Mouse (Mus musculus) forebrain, embryonic 14.5 days (tissue): ENCODE measurements at regions not wholly inside any gene's neighbourhood (a gene's known extent, or its start where the extent isn't known, plus 50 kb on each side); places are given as distances from the start of the nearest gene placed in this dataset.

ENCODE experiments used
- ATAC-seq: fragments of 200-750 bp; cut with Nextera tagmentation; 2 replicates; pipeline ENCODE4 v1.8.0; 2017; ENCODE audit warnings: mild to moderate bottlenecking, moderate library complexity
- DNase-seq: peaks from one replicate; pipeline ENCODE4 v3.0.0-alpha.2; 2015; ENCODE audit warnings: low spot score
- H3K27ac ChIP-seq: fragments of 300-500 bp; sonication (generic); 2 replicates; pipeline ENCODE4 v1.5.1; 2014; ENCODE audit warnings: low read depth, mild to moderate bottlenecking, control low read depth, low read length, moderate library complexity
- H3K27me3 ChIP-seq: fragments of 300-500 bp; sonication (generic); replicated peaks from 2 replicates; pipeline ENCODE4 v1.6.1; 2014; ENCODE audit warnings: low read length, control low read depth, mixed read lengths; ENCODE audit not compliant: control insufficient read depth, insufficient read depth
- H3K36me3 ChIP-seq: fragments of 300-500 bp; sonication (generic); 2 replicates; pipeline ENCODE4 v1.6.1; 2014; ENCODE audit warnings: low read length, control low read depth; ENCODE audit not compliant: control insufficient read depth, insufficient read depth
- H3K4me1 ChIP-seq: fragments of 300-500 bp; sonication (generic); 2 replicates; pipeline ENCODE4 v1.6.1; 2014; ENCODE audit warnings: antibody characterized with exemption, low read length, control low read depth; ENCODE audit not compliant: control insufficient read depth, insufficient read depth
- H3K4me2 ChIP-seq: fragments of 300-500 bp; sonication (generic); 2 replicates; pipeline ENCODE4 v1.6.1; 2014; ENCODE audit warnings: mild to moderate bottlenecking, control low read depth, low read length
- H3K4me3 ChIP-seq: fragments of 300-500 bp; sonication (generic); 2 replicates; pipeline ENCODE4 v1.5.1; 2014; ENCODE audit warnings: low read depth, low read length, control low read depth
- H3K9ac ChIP-seq: fragments of 300-500 bp; sonication (generic); 2 replicates; pipeline ENCODE4 v1.6.1; 2014; ENCODE audit warnings: mild to moderate bottlenecking, low read length, control low read depth, moderate library complexity
- H3K9me3 ChIP-seq: fragments of 300-500 bp; sonication (generic); replicated peaks from 2 replicates; pipeline ENCODE4 v1.6.1; 2016; ENCODE audit warnings: low read length, control low read depth, mixed read lengths; ENCODE audit not compliant: control insufficient read depth
- WGBS: fragments of 180-500 bp; shearing (Covaris S2); extraction: QIAGEN DNeasy Blood & Tissue Kit; methylation state at CpG from one replicate; pipeline ENCODE4 v1.1.7; 2014; 5-methylcytosine and 5-hydroxymethylcytosine counted together

DNA sequence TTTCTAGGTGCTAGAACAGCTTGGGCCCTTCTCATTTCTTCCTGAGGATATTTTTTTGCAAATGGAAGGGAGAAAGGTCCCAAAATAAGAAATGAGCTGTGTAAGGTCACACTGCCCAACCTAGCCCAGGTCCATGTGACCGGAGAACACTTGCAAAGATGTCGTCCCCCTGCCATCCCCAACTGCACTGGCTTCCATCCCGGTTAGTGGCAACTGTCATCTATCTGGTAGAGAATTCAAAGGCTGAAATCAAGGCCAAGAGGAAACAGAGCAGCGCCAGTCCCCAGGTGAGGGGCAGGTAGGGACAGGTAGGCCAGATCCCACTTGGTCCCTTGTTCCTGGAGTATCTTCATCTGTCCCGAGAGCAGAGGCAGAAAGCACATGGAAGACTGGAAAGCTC, 60.2 kb upstream of the Zmiz1 start:
- ATAC-seq (no peak), DNase-seq (no peak)
- peaks cover 24% of the 10 kb centered on the region for H3K4me1 ChIP-seq
- H3K4me3 ChIP-seq = no peak overlapping the region
- H3K9ac ChIP-seq = no peak overlapping the region
- no peaks in the 10 kb centered on the region for H3K9me3 ChIP-seq
- H3K36me3 ChIP-seq = no peaks in the 10 kb centered on the region
- no peak overlapping the region for H3K4me2 ChIP-seq
- 86% methylated on average over 5 of the region's 5 CpGs for WGBS
- H3K27ac ChIP-seq = no peak overlapping the region
- H3K27me3 ChIP-seq = no peaks in the 10 kb centered on the region

DNA sequence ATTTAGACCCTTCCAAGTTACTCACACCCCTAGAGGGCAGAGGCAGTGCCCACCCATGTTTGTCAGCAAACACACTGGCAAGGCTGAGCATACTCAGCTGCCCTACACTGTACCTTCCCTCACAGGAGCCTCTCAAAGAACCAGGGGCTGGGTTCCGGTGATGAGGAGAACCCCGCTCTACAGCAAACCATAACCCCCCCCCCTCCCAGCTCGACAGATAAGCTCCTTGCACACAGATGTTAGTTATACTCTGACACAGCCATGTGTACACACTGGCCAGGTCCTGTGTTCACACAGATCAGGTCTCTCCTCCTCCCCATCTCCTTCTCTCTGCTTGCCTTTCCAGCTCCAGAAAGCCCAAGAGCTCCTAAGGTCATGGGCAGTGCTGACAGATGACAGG, 59.7 kb upstream of the Zmiz1 start:
- H3K27ac ChIP-seq = no peak overlapping the region
- H3K36me3 ChIP-seq = no peaks in the 10 kb centered on the region
- ATAC-seq (no peak), DNase-seq (no peak)
- H3K9ac ChIP-seq = no peak overlapping the region
- H3K4me2 ChIP-seq = no peak overlapping the region
- H3K9me3 ChIP-seq = no peaks in the 10 kb centered on the region
- H3K4me3 ChIP-seq = no peak overlapping the region
- peaks cover 24% of the 10 kb centered on the region for H3K4me1 ChIP-seq
- H3K27me3 ChIP-seq = no peaks in the 10 kb centered on the region
- WGBS = 82% methylated on average over 3 of the region's 3 CpGs

DNA sequence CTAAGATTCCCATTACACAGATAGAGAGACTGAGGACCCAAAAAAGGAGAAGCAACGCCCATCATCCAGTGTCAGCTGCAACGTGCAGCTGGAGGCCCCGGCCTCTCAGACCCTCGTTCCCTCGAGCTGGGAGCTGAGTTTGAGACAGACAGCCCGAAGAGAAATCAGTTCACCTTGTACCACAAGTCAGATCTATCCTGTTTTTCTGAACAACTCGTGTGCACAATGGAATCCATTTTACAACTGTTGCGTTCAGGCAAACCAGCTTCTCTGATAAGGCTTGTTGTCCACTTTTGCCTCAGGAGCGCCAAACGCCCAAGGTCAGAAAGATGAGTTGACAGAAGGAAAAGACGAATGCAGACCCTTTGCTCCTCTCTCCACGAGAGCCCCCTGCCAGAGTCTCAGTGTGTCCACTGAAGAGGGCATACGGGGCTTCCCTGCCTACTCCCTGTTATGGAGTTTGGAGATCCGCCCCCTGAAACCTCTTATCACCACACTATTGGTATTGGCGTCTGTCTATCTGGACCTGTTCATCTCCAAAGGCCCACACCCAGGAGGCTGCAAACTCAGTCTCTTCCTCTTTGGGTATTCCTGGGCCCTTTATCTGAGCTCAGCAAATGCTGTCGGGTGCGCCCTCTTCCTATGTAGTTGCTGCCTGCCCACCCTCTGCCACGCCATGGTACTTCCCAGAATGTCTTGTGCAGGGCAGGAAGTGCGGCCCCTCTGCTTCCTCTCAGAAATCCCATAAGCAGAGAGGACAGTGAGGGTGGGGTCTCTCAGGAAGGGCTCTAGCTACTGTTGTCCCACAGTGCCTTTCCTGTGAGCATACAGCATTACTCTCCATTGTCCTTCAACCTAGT, 57.7 kb upstream of the Zmiz1 start:
- Histone ChIP-seq H3K36me3 (no peaks in the 10 kb centered on the region), H3K4me1 (peaks cover 19% of the 10 kb centered on the region), H3K9ac (no peak overlapping the region), H3K4me2 (no peak overlapping the region), H3K27me3 (no peaks in the 10 kb centered on the region), H3K27ac (no peak overlapping the region), H3K4me3 (no peak overlapping the region), H3K9me3 (no peaks in the 10 kb centered on the region)
- DNase-seq (no peak), ATAC-seq (no peak)
- 92% methylated on average over 19 of the region's 19 CpGs for WGBS

DNA sequence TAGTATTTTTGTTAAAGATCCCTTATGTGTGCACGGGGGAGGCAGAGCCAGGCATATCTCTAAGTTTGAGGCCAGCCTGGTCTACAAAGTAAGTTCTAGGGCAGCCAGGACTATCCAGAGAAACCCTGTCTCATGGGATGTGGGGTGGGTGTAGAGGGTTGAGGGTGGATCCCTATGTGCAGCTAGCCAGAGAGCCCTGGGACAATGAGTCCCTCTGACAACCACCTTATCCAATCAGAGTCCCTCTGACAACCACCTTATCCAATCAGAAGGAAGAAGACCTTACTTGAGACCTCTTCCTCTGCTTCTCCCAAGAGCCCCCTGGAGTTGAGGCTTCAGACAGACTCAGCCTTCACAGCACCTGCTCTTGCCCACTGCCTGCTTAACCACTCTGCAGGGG, 56.6 kb upstream of the Zmiz1 start:
- ATAC-seq = no peak
- DNase-seq = no peak
- H3K9me3 ChIP-seq = no peaks in the 10 kb centered on the region
- H3K27me3 ChIP-seq = no peaks in the 10 kb centered on the region
- no peak overlapping the region for H3K27ac ChIP-seq
- no peak overlapping the region for H3K9ac ChIP-seq
- no peak overlapping the region for H3K4me2 ChIP-seq
- peaks cover 14% of the 10 kb centered on the region for H3K4me1 ChIP-seq
- no peak overlapping the region for H3K4me3 ChIP-seq
- 83% methylated on average over 1 of the region's 1 CpGs for WGBS
- H3K36me3 ChIP-seq = no peaks in the 10 kb centered on the region

DNA sequence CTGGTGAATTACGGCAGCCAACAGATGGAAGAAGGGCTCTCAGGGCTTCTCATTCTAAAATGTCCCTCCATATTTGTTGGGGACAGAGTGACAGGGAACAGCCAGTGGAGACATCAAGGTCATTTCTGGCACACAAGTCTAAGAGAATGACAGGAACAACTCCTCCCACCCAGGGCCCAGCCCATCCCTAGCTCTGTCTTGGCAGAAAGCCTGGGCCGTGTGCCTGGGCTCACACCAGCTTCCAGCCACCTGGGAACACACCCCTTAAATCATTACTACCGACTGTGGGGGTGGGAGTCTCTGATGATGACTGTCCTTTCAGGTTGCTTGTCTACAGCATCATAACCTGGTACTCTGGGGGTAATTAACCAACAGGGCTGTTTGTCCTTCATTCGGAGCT, 53.8 kb upstream of the Zmiz1 start:
- H3K9ac ChIP-seq = no peak overlapping the region
- no peak overlapping the region for H3K4me3 ChIP-seq
- H3K9me3 ChIP-seq = no peaks in the 10 kb centered on the region
- DNase-seq = peak; percentile 52
- H3K4me2 ChIP-seq = no peak overlapping the region
- no peak overlapping the region for H3K27ac ChIP-seq
- no peak for ATAC-seq
- H3K36me3 ChIP-seq = no peaks in the 10 kb centered on the region
- 53% methylated on average over 4 of the region's 4 CpGs for WGBS
- H3K4me1 ChIP-seq = 0 out of 2 replicates have a peak, but pooled peaks cover 5% of the 10 kb centered on the region
- H3K27me3 ChIP-seq = no peaks in the 10 kb centered on the region

DNA sequence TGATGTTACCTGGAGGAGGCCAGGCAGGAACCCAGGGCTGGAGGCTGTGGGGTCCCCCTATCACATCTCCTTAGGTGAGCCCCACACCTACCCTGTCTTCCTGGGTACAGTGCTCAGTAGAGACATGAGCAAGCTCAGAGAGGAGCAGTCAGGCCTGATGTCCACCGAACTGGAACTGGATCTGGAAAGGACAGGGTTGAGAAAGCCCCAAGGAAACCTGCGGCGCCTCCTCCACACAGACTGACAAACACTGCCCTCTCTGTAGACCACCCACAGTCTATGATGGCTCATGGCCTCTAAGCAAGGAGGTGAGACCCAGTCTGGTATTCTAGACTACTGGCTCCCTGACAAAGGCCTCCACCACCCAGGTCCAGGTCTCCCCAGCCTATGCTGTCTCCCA, 52.9 kb upstream of the Zmiz1 start:
- ATAC-seq (no peak), DNase-seq (no peak)
- Histone ChIP-seq H3K4me1 (0 out of 2 replicates have a peak, but pooled peaks cover 5% of the 10 kb centered on the region), H3K27ac (no peak overlapping the region), H3K36me3 (no peaks in the 10 kb centered on the region), H3K27me3 (no peaks in the 10 kb centered on the region), H3K4me3 (no peak overlapping the region), H3K9me3 (no peaks in the 10 kb centered on the region), H3K9ac (no peak overlapping the region), H3K4me2 (no peak overlapping the region)
- WGBS = 88% methylated on average over 3 of the region's 3 CpGs

DNA sequence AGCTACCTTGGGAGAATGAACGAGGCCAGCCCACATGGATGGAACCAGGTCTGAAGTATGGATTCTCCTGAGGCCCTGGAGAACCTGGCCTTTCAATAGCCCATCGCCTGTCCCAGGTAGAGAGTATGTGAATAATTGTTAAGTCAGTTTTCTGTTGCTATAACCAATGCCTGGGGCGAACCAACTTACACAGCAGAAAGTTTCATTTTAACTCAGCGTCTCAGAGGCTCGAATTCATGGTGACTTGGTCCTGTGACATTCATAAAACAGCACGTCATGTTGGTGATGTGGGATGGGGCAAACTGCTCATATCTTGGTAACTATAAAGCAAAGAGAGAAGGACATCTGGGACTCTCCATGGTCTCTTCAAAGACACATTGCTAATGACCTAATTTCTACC, 52.4 kb upstream of the Zmiz1 start:
- 93% methylated on average over 6 of the region's 6 CpGs for WGBS
- H3K9ac ChIP-seq = no peak overlapping the region
- DNase-seq = no peak

DNA sequence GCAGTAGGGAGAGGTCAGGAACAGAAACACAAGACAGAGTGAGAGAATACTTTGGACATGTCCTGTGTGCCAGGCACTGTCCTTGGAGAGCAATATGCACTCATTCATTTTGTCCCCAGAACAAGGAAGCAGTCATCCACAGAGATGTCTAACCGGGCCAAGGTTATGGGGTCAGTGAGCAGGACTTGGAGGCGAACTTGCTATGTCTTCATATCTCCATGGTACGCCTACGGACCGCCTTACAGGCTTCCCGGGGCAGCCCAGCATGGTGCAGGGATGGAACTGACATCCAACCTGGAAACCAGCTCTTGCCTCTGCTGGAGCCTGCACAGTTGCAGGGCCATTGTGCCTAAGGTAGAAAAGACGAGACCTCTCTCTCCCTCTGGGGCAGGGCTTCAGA, 51.9 kb upstream of the Zmiz1 start:
- H3K4me2 ChIP-seq = no peak overlapping the region
- WGBS = 84% methylated on average over 7 of the region's 7 CpGs
- ATAC-seq = no peak
- H3K27ac ChIP-seq = no peak overlapping the region
- no peaks in the 10 kb centered on the region for H3K27me3 ChIP-seq
- H3K4me3 ChIP-seq = no peak overlapping the region
- H3K9me3 ChIP-seq = no peaks in the 10 kb centered on the region
- no peak for DNase-seq
- H3K4me1 ChIP-seq = 0 out of 2 replicates have a peak, but pooled peaks cover 5% of the 10 kb centered on the region
- H3K36me3 ChIP-seq = no peaks in the 10 kb centered on the region
- H3K9ac ChIP-seq = no peak overlapping the region

More for the DNA sequence above, 52.4 kb upstream of the Zmiz1 start:
- ATAC-seq = no peak
- no peaks in the 10 kb centered on the region for H3K36me3 ChIP-seq
- no peaks in the 10 kb centered on the region for H3K27me3 ChIP-seq
- no peak overlapping the region for H3K4me3 ChIP-seq
- no peak overlapping the region for H3K27ac ChIP-seq
- 0 out of 2 replicates have a peak, but pooled peaks cover 5% of the 10 kb centered on the region for H3K4me1 ChIP-seq
- H3K9me3 ChIP-seq = no peaks in the 10 kb centered on the region
- no peak overlapping the region for H3K4me2 ChIP-seq
